Mouse (Mus musculus): ENCODE results near the gene Nebl. TPM values are rescaled to one million over a fixed set of nuclear protein-coding genes. Genes with fewer than 3 reads are reported as not detected.

Nebl gene
- total and polyA plus RNA-seq, 3 experiments, result 4.7 to 5.4 TPM; not detected in 1

DNA sequence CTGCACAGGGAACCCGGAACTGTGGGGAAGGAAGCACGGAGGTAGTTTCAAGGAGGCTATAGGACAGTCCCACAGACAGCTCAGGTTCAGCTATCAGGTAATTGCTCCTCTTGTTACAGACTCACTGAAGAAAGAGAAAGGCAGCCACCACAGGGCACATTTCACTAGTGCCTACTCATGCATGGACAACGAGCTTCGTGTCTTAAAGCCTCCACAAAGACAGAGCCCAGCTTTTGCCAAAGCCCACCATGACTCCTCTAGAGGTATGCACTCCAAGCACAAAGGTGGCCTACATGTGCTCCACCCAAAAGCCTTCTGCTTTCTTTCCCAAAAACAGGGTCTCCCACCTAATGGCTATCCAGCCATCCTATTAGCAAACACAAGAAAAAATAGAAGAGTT, 90.4 kb downstream of the Nebl start:
- H3K4me1 ChIP-seq (ENCODE audit: control insufficient read depth in 1 of 2, insufficient read depth in 2 of 2, low read length in 2 of 2), result no peaks in the 10 kb centered on the region
- no peaks in the 10 kb centered on the region for H3K36me3 ChIP-seq (ENCODE audit: control insufficient read depth in 1 of 2, insufficient read depth in 2 of 2, low read length in 2 of 2)
- no peak for DNase-seq (ENCODE audit: low read depth, low spot score)
- no peaks in the 10 kb centered on the region for H3K9me3 ChIP-seq (replicated peaks; ENCODE audit: insufficient read depth, low read length)
- no peaks in the 10 kb centered on the region for H3K79me2 ChIP-seq (ENCODE audit: control insufficient read depth, insufficient read depth, low read length, poor library complexity)
- H3K27me3 ChIP-seq (ENCODE audit: control insufficient read depth in 1 of 2, insufficient read depth in 2 of 2, low read length in 2 of 2), result no peaks in the 10 kb centered on the region
- no peak overlapping the region for H3K9ac ChIP-seq (ENCODE audit: control insufficient read depth, low read depth, low read length, poor library complexity, severe bottlenecking)
- H3K27ac ChIP-seq (ENCODE audit: control insufficient read depth, low read depth, low read length), result no peak overlapping the region
- TF ChIP-seq GABPA (IDR thresholded peaks at IDR 0.05; ENCODE audit: low read depth, low read length), result no peak
- no peak for TF ChIP-seq USF2 (IDR thresholded peaks at IDR 0.05; ENCODE audit: borderline replicate concordance in 1 of 2, insufficient read depth in 1 of 2, low read depth in 1 of 2, low read length in 2 of 2)
- no peak for TF ChIP-seq HCFC1 (IDR thresholded peaks at IDR 0.05; ENCODE audit: low read depth, low read length)
- no peak for TF ChIP-seq JUND (IDR thresholded peaks at IDR 0.05; ENCODE audit: low read depth, low read length)
- TF ChIP-seq MAX (IDR thresholded peaks at IDR 0.05; ENCODE audit: low read length), result no peak
- TF ChIP-seq BHLHE40 (IDR thresholded peaks at IDR 0.05; ENCODE audit: borderline replicate concordance, low read depth, low read length), result no peak
- TF ChIP-seq TAL1 (IDR thresholded peaks at IDR 0.05; ENCODE audit: low read length), result no peak
- no peak for TF ChIP-seq EP300 (IDR thresholded peaks at IDR 0.05; ENCODE audit: low read depth in 1 of 2, low read length in 2 of 2)
- TF ChIP-seq RCOR1 (IDR thresholded peaks at IDR 0.05; ENCODE audit: low read depth, low read length), result no peak
- no peak for TF ChIP-seq USF1 (IDR thresholded peaks at IDR 0.05; ENCODE audit: low read depth, low read length)
- TF ChIP-seq ZMIZ1 (IDR thresholded peaks at IDR 0.05; ENCODE audit: low read depth, low read length), result no peak
- TF ChIP-seq POLR2AphosphoS5 (IDR thresholded peaks at IDR 0.05; ENCODE audit: borderline replicate concordance, low read depth, low read length), result no peak
- no peak for TF ChIP-seq GATA1 (IDR thresholded peaks at IDR 0.05; ENCODE audit: low read depth, low read length)
- TF ChIP-seq KAT2A (conservative IDR thresholded peaks at IDR 0.05; ENCODE audit: low read depth, low read length), result no peak
- TF ChIP-seq CHD1 (IDR thresholded peaks at IDR 0.05; ENCODE audit: low read depth, low read length), result no peak
- TF ChIP-seq E2F4 (IDR thresholded peaks at IDR 0.05; ENCODE audit: borderline replicate concordance, low read depth, low read length), result no peak
- TF ChIP-seq RAD21 (IDR thresholded peaks at IDR 0.05; ENCODE audit: low read depth, low read length), result no peak
- TF ChIP-seq ZKSCAN1 (IDR thresholded peaks at IDR 0.05; ENCODE audit: low read depth, low read length), result no peak
- TF ChIP-seq TCF12 (IDR thresholded peaks at IDR 0.05; ENCODE audit: low read depth, low read length), result no peak
- TF ChIP-seq MYB (IDR thresholded peaks at IDR 0.05; ENCODE audit: low read depth, low read length), result no peak
- no peak overlapping the region for H3K4me3 ChIP-seq (ENCODE audit: control insufficient read depth in 1 of 2, insufficient read depth in 1 of 2, low read depth in 2 of 2, low read length in 2 of 2)

- Histone ChIP-seq H3K27me3 (ENCODE audit: control insufficient read depth in 1 of 2, insufficient read depth in 2 of 2, low read length in 2 of 2) (no peaks in the 10 kb centered on the region), H3K79me2 (ENCODE audit: control insufficient read depth, insufficient read depth, low read length, poor library complexity) (no peaks in the 10 kb centered on the region), H3K4me3 (ENCODE audit: control insufficient read depth in 1 of 2, insufficient read depth in 1 of 2, low read depth in 2 of 2, low read length in 2 of 2) (no peak overlapping the region), H3K27ac (ENCODE audit: control insufficient read depth, low read depth, low read length) (no peak overlapping the region), H3K9ac (ENCODE audit: control insufficient read depth, low read depth, low read length, poor library complexity, severe bottlenecking) (no peak overlapping the region), H3K4me1 (ENCODE audit: control insufficient read depth in 1 of 2, insufficient read depth in 2 of 2, low read length in 2 of 2) (no peaks in the 10 kb centered on the region), H3K9me3 (replicated peaks; ENCODE audit: insufficient read depth, low read length) (no peaks in the 10 kb centered on the region), H3K36me3 (ENCODE audit: control insufficient read depth in 1 of 2, insufficient read depth in 2 of 2, low read length in 2 of 2) (no peaks in the 10 kb centered on the region)
- no peak for TF ChIP-seq TCF12 (IDR thresholded peaks at IDR 0.05; ENCODE audit: low read depth, low read length)
- TF ChIP-seq BHLHE40 (IDR thresholded peaks at IDR 0.05; ENCODE audit: borderline replicate concordance, low read depth, low read length), result no peak
- no peak for TF ChIP-seq EP300 (IDR thresholded peaks at IDR 0.05; ENCODE audit: low read depth in 1 of 2, low read length in 2 of 2)
- TF ChIP-seq POLR2AphosphoS5 (IDR thresholded peaks at IDR 0.05; ENCODE audit: borderline replicate concordance, low read depth, low read length), result no peak
- no peak for TF ChIP-seq RAD21 (IDR thresholded peaks at IDR 0.05; ENCODE audit: low read depth, low read length)
- no peak for TF ChIP-seq NELFE (IDR thresholded peaks at IDR 0.05; ENCODE audit: low read depth, low read length)
- TF ChIP-seq MAZ (IDR thresholded peaks at IDR 0.05; ENCODE audit: low read depth, low read length), result no peak
- no peak for TF ChIP-seq KAT2A (conservative IDR thresholded peaks at IDR 0.05; ENCODE audit: low read depth, low read length)
- no peak for TF ChIP-seq MYB (IDR thresholded peaks at IDR 0.05; ENCODE audit: low read depth, low read length)
- no peak for TF ChIP-seq MEF2A (IDR thresholded peaks at IDR 0.05; ENCODE audit: extremely low read depth, insufficient replicate concordance, low read depth, low read length, poor library complexity, severe bottlenecking)
- TF ChIP-seq ZC3H11A (IDR thresholded peaks at IDR 0.05; ENCODE audit: low read depth, low read length), result no peak
- TF ChIP-seq MAFK (IDR thresholded peaks at IDR 0.05; ENCODE audit: borderline replicate concordance, low read depth, low read length), result no peak
- no peak for TF ChIP-seq GATA1 (IDR thresholded peaks at IDR 0.05; ENCODE audit: low read depth, low read length)
- no peak for TF ChIP-seq ZMIZ1 (IDR thresholded peaks at IDR 0.05; ENCODE audit: low read depth, low read length)
- no peak for TF ChIP-seq POLR2AphosphoS2 (IDR thresholded peaks at IDR 0.05; ENCODE audit: low read length)
- no peak for TF ChIP-seq ZNF384 (IDR thresholded peaks at IDR 0.05; ENCODE audit: low read depth, low read length)
- no peak for TF ChIP-seq GABPA (IDR thresholded peaks at IDR 0.05; ENCODE audit: low read depth, low read length)
- no peak for TF ChIP-seq SIN3A (IDR thresholded peaks at IDR 0.05; ENCODE audit: low read length)
- TF ChIP-seq ETS1 (IDR thresholded peaks at IDR 0.05; ENCODE audit: low read depth, low read length), result no peak
- DNase-seq (ENCODE audit: low read depth, low spot score), result no peak
Measured at GRCm38 (mm10) chr2:17638631-17639030, 92.6 kb downstream of the Nebl start.
